Mouse (Mus musculus) lung, adult 2 months (tissue): ENCODE measurements around the gene Ccr4. TPM values are rescaled to one million over a fixed set of nuclear protein-coding genes. Genes with fewer than 3 reads are reported as not detected.

Source experiments
- DNase-seq: peaks from one replicate; pipeline ENCODE4 v3.0.0; 2022
- H3K4me1 ChIP-seq: fragments of 200-500 bp; 2 replicates; pipeline ENCODE4 v1.6.1; 2011; ENCODE audit warnings: low read length; ENCODE audit not compliant: control insufficient read depth, insufficient read depth
- H3K4me3 ChIP-seq: fragments of 200-500 bp; replicated peaks from 2 replicates; pipeline ENCODE3; 2011; ENCODE audit warnings: low read depth, mild to moderate bottlenecking, control low read depth, low read length; ENCODE audit errors: extremely low read depth
- CTCF ChIP-seq: fragments of 200-500 bp; IDR thresholded peaks from 2 replicates; pipeline ENCODE4 v1.5.1; 2011; ENCODE audit warnings: mild to moderate bottlenecking, low read length, control low read depth; ENCODE audit not compliant: insufficient read depth
- POLR2A ChIP-seq: fragments of 200-500 bp; IDR thresholded peaks from 2 replicates; pipeline ENCODE4 v1.6.1; 2011; ENCODE audit warnings: low read depth, mild to moderate bottlenecking, control low read depth, low read length, borderline replicate concordance; ENCODE audit errors: extremely low read depth
- WGBS: fragments of 180-500 bp; shearing (Covaris S2); methylation state at CpG from one replicate; pipeline ENCODE4 v1.1.7; 2018; 5-methylcytosine and 5-hydroxymethylcytosine counted together
- polyA plus RNA-seq: library from polyadenylated mRNA; depleted of rRNA; stranded (reverse); fragments of >200 nt; gene quantifications from 2 replicates; pipeline ENCODE4 v1.2.3, GENCODE M21; 2012; rRNA removed

Ccr4 gene
- 0.69 and 0.75 TPM in 2 replicates for polyA plus RNA-seq

DNA sequence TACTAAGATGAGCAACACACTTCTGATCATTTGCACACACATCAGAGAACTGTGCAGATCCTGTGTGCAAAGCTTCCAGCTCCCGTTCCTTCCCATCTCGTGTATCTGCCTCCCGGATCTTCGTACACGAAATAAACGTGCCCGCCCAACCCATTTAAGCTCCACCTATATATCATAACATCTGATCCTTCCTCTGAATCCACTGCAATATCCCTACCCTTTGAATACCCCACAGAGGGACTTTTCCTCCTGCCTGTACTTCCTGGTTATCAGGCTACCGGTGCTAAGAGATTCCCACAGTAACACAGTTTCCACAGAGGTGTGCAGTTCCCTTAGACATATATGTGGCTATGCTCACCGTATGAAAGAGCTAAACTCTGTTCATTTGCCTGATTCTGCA is at the start of gene Ccr4:
Ccr4 (minus strand) TSS at position 101 of the 400 bp plus-strand sequence.
- WGBS = 83% methylated on average over 9 of the region's 9 CpGs
- no peak for DNase-seq
- H3K4me1 ChIP-seq = no peaks in the 10 kb centered on the region

DNA sequence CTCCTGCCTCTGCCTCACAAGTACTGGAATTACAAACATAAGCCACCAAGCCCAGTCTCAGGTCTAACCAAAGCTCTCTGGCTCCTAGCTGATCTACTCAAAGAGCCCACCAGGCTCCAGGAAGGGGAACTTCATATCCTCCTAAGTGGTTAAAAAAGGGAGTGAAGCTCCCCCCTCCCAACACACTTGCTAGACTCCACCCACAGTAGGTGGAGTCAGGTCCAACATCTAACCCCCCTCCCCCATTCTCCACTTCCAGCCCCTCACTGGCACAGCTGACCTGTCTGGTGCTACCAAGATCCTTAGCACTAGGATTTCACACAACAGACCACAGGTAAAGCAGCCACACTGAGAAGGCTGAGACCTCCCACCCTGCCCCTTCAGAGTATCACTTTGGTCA is 49.1 kb upstream of the Ccr4 start:
- TF ChIP-seq POLR2A = no peak
- no peak for TF ChIP-seq CTCF
- H3K4me1 ChIP-seq = no peaks in the 10 kb centered on the region
- no peak for DNase-seq
- H3K4me3 ChIP-seq = no peak overlapping the region

More for the DNA sequence above, at the start of gene Ccr4:
- H3K4me3 ChIP-seq = no peak within 1 kb of the TSS
- TF ChIP-seq POLR2A (no peak), CTCF (no peak)

DNA sequence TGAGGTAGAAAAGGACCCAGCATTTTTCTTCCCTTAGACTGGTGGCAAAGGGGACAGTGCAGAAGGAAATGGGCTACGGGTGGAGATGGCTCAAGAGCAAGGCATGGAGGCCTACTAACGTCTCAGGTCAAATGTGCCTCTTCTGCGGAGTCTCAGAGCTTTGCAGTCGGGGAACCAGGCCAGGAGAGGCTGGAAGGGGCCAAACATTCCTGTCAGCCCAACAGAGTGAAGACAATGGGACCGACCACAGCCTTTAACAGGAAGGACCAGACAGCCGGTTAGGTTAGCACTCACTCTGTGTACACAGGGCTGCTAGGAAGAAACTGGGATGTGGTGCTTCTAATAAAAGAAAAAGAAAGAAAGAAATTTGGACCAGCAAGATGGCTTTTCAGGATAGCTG is 45.3 kb upstream of the Ccr4 start:
- no peak for TF ChIP-seq CTCF
- no peak for TF ChIP-seq POLR2A
- Histone ChIP-seq H3K4me1 (no peaks in the 10 kb centered on the region), H3K4me3 (no peak overlapping the region)
- no peak for DNase-seq
- WGBS = 35% methylated on average over 6 of the region's 6 CpGs

DNA sequence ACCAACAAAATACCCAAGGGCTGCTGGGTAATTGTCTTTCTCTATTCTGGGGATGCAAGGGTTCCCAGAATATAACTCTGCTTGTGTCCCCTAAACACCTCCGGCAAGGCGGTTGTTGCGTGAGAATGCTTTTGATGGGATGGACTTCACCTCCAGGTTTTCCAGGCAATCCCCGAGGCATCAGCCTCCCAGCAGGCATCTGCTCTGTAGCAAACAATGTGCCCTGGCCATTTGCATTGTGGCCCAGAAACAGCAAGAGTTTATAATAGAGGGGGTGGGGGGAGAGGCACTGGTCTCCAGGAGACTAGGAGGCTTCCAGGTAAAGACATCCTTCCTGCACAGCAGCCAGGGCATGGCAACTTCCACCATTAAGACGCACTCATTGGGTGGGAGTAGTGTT is 44.4 kb upstream of the Ccr4 start:
- TF ChIP-seq CTCF (no peak), POLR2A (no peak)
- no peak overlapping the region for H3K4me3 ChIP-seq
- DNase-seq = no peak
- WGBS = 86% methylated on average over 5 of the region's 5 CpGs
- H3K4me1 ChIP-seq = no peaks in the 10 kb centered on the region

DNA sequence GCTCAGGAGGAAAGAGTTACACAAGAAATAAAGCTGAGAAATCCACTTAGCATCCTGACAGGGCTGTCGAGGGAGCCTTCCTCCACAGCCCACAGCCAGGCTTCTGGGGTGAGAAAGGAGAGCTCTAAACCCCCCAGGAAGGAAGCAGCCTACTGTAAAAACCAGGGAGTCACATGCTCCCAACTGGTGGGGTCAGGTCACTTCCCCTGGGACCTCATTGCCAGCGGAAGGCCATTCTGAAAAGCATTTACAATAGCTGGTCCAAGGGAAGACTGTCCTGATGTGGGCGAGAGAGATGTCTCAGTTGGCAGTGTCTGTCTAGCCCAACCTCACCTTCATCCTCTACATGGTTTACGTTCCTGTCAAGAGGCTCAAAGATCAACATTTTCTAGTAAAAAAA is 43.8 kb upstream of the Ccr4 start:
- 50% methylated on average over 4 of the region's 4 CpGs for WGBS
- no peak for TF ChIP-seq CTCF
- TF ChIP-seq POLR2A = no peak
- no peak for DNase-seq
- Histone ChIP-seq H3K4me3 (no peak overlapping the region), H3K4me1 (no peaks in the 10 kb centered on the region)

DNA sequence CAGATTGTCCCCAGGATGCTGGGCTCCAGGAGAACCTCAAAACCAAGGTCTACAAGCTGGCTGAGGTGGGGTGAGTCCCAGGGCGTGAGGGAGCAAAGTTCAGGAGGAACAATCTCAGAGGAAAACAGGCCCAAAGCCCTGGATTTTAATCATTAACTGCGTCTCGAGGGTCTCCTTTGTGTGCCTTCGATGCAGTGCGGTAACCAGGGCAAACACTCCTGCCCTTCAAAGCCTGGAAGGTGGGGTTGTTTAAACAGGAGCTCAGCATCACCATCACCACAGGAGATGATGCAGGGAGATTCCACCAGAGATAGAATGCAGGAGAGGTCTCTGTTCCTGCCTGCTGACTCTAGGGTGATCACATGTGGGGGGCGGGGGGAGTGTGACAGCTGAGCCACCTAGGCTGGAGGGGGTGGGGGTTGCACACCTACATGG is 42.9 kb upstream of the Ccr4 start:
- TF ChIP-seq CTCF (no peak), POLR2A (no peak)
- DNase-seq = no peak
- no peaks in the 10 kb centered on the region for H3K4me1 ChIP-seq

DNA sequence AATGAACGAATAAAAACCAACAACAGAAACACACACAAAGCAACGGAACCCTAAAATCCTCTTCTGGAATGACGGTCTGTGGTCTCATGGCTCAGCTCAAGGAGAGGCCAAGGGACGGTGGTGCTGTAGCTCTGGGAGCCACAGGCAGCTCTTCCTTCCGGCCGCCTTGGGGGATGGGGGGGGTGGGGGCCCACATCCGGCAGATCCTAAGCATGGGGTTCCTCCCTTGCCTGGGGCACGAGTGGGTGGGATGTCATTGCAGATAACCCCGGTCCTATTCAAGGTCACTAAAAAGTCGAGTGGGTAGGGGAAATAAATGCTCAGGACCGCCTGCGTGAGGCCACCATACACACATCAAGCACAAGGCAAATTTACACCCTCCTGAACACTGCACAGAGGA is 42.0 kb upstream of the Ccr4 start:
- H3K4me1 ChIP-seq = no peaks in the 10 kb centered on the region
- DNase-seq = no peak

More for the DNA sequence above, 42.9 kb upstream of the Ccr4 start:
- no peak overlapping the region for H3K4me3 ChIP-seq
- 67% methylated on average over 6 of the region's 6 CpGs for WGBS

DNA sequence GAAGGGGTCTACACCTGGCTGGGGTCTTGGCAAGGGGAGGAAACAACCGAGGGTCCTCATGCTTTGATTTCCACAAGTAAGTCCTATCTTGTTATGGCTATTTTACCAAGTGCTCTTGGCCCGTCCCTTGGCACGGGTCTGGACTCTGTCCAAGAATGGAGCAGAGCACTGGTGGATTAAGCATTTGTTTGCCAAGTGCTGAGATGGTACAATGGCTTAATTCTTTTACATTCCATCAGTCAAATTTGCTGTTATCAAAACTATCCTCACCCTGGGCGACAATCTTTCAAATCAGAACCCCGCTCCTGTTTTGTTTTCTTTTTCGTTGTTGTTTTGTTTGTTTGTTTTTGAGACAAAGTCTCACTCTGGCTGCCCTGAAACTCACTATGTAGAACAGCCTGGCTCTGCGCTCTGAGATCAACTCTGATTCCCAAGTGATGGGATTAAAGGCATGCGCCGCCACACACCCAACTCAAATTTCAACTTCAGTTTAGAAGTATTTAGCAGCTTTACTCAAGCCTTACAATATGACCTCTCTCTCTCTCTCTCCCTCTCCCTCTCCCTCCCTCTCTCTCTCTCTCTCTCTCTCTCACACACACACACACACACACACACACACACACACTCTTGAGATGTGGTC is 40.2 kb upstream of the Ccr4 start:
- 43% methylated on average over 9 of the region's 9 CpGs for WGBS
- no peak for DNase-seq
- no peak overlapping the region for H3K4me3 ChIP-seq
- no peaks in the 10 kb centered on the region for H3K4me1 ChIP-seq
- TF ChIP-seq CTCF (no peak), POLR2A (no peak)

More for the DNA sequence above, 42.0 kb upstream of the Ccr4 start:
- WGBS = 49% methylated on average over 12 of the region's 12 CpGs
- TF ChIP-seq CTCF (no peak), POLR2A (no peak)
- no peak overlapping the region for H3K4me3 ChIP-seq

DNA sequence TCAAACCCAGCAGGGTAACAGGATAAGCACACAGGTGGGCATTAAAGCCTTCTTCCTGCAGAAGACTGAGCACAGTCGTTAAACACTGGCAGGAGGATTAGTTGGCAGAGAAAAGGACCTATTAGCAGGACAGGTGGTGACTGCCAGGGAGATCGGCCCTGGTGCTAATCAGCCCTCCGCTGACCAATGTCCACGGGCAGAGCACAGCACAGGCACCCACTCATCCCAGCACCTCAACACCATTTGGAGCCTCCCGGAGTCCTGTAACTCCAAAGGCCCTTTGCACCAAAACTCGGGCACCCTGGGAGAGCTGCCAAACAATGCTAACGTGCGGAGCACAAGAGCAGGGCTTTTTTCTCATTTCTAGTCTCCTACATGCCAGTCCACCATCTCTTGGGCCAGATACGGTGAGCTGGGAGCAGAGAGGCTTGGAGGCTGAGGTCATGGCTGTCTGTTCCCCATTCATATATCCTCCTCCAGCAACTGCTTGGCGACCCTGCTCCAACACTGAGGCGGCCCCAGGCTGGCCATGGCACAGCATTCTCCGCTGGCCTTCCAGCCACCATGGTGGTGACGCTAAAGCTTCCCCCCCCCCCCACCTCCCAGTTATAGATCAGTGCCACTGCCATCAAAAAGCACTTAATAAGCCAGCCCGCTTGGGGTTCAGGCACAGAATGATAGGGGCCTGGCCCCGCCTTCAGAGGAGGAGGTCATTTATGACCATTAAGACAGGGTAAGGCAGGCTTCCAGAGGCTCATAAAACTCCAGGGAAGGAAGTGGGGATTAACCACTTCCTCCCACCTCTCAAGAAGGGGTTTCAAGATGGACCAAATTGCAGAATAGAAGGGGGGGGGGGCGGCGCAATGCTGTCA is 39.4 kb upstream of the Ccr4 start:
- Histone ChIP-seq H3K4me1 (no peaks in the 10 kb centered on the region), H3K4me3 (no peak overlapping the region)
- no peak for DNase-seq
- WGBS = 65% methylated on average over 17 of the region's 17 CpGs
- no peak for TF ChIP-seq CTCF

DNA sequence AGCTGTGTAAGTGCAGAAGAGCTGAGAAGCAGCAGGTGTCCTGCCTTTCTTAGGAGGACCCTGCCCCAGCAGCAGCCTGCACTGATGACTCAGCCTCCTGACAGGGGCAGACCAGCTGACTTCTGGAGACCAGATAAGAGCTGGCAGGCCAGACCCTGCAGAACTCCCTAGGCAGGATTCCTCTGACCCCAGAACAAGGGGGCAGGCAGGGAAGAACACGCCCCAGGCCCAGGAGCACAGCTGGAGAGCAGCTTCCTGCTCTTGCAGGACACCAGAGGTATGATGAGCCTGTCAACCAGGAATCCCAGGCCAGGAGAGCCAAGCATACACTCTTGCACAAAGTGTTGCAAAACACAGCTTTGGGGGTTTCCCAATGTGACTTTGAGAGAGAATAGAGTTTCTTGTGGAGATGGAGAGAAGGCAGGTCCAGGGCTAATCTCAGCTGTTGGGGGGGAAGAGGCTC is 36.6 kb upstream of the Ccr4 start:
- DNase-seq = no peak
- no peaks in the 10 kb centered on the region for H3K4me1 ChIP-seq
- TF ChIP-seq POLR2A (no peak), CTCF (no peak)
- WGBS = 43% methylated on average over 1 of the region's 1 CpGs
- no peak overlapping the region for H3K4me3 ChIP-seq
